Mouse (Mus musculus) liver (tissue): ENCODE results near the gene Pid1.
"Not testable (repeated sequence)": the region's sequence is repeated elsewhere in the genome, so short reads cannot be mapped to it uniquely, and the experiment has no call there.

Experiments used
- DNase-seq: peaks from one replicate; pipeline ENCODE4 v3.0.0-alpha.2; 2020; ENCODE audit warnings: mixed read lengths

Pid1 gene

GRCm38 (mm10) chr1:84254361-84254760 is 109.6 kb downstream of the Pid1 start:
- DNase-seq: no peak

GRCm38 (mm10) chr1:84253838-84254237 is 110.1 kb downstream of the Pid1 start:
- DNase-seq: no peak

- no peak for DNase-seq
Observed at GRCm38 (mm10) chr1:84251205-84251604, 112.8 kb downstream of the Pid1 start.

- no peak for DNase-seq
Observed at GRCm38 (mm10) chr1:84250770-84251169, 113.2 kb downstream of the Pid1 start.

GRCm38 (mm10) chr1:84249772-84250338 is 114.1 kb downstream of the Pid1 start:
- DNase-seq: no peak

GRCm38 (mm10) chr1:84247111-84247510 is 116.9 kb downstream of the Pid1 start:
- no peak for DNase-seq

- DNase-seq: no peak
Observed at GRCm38 (mm10) chr1:84241192-84241828, 122.7 kb downstream of the Pid1 start.

GRCm38 (mm10) chr1:84240203-84240602 is 123.8 kb downstream of the Pid1 start:
- no peak for DNase-seq

GRCm38 (mm10) chr1:84230431-84230830 is 133.5 kb downstream of the Pid1 start:
- DNase-seq: no peak

GRCm38 (mm10) chr1:84225626-84226025 is 138.4 kb downstream of the Pid1 start:
- no peak for DNase-seq

GRCm38 (mm10) chr1:84222051-84222450 is 141.9 kb downstream of the Pid1 start:
- no peak for DNase-seq

GRCm38 (mm10) chr1:84218605-84219004 is 145.4 kb downstream of the Pid1 start:
- DNase-seq: no peak

GRCm38 (mm10) chr1:84217777-84218176 is 146.2 kb downstream of the Pid1 start:
- no peak for DNase-seq

- no peak for DNase-seq
Observed at GRCm38 (mm10) chr1:84211507-84211906, 152.5 kb downstream of the Pid1 start.

- not testable (repeated sequence) for DNase-seq
Observed at GRCm38 (mm10) chr1:84205746-84206145, 158.2 kb downstream of the Pid1 start.

GRCm38 (mm10) chr1:84203494-84203893 is 160.5 kb downstream of the Pid1 start:
- no peak for DNase-seq

GRCm38 (mm10) chr1:84199890-84200289 is 164.1 kb downstream of the Pid1 start:
- DNase-seq: no peak

GRCm38 (mm10) chr1:84198887-84199286 is 165.1 kb downstream of the Pid1 start:
- DNase-seq: no peak

- DNase-seq: no peak
Observed at GRCm38 (mm10) chr1:84192167-84192566, 171.8 kb downstream of the Pid1 start.

GRCm38 (mm10) chr1:84189446-84189845 is 174.5 kb downstream of the Pid1 start:
- no peak for DNase-seq

GRCm38 (mm10) chr1:84186756-84187437 is 177.1 kb downstream of the Pid1 start:
- DNase-seq: no peak

GRCm38 (mm10) chr1:84177696-84178095 is 186.3 kb downstream of the Pid1 start:
- no peak for DNase-seq

GRCm38 (mm10) chr1:84177033-84177432 is 186.9 kb downstream of the Pid1 start:
- DNase-seq: no peak

- no peak for DNase-seq
Observed at GRCm38 (mm10) chr1:84172941-84173340, 191.0 kb downstream of the Pid1 start.
